Mouse (Mus musculus) hindbrain, embryonic 13.5 days (tissue): Measurements from ENCODE around the gene Rabif. TPM values are rescaled to one million over a fixed set of nuclear protein-coding genes. Genes with fewer than 3 reads are reported as not detected.
A peak's percentile ranks its signal among the peaks of the same experiment; 100 is the strongest.
"Not testable (repeated sequence)": the region's sequence is repeated elsewhere in the genome, so short reads cannot be mapped to it uniquely, and the experiment has no call there.

Experiments
- ATAC-seq: fragments of 200-750 bp; cut with Nextera tagmentation; 2 replicates; pipeline ENCODE4 v1.8.0; 2017; ENCODE audit warnings: moderate TSS enrichment; ENCODE audit not compliant: low FRiP score
- H3K27ac ChIP-seq: fragments of 300-500 bp; sonication (generic); 2 replicates; pipeline ENCODE4 v1.5.1; 2015; ENCODE audit warnings: inconsistent platforms, mild to moderate bottlenecking, moderate library complexity
- H3K27me3 ChIP-seq: fragments of 300-500 bp; sonication (generic); 2 replicates; pipeline ENCODE4 v1.6.1; 2015; ENCODE audit warnings: mild to moderate bottlenecking, inconsistent platforms
- H3K36me3 ChIP-seq: fragments of 300-500 bp; sonication (generic); 2 replicates; pipeline ENCODE4 v1.6.1; 2015; ENCODE audit warnings: mild to moderate bottlenecking, inconsistent platforms
- H3K4me1 ChIP-seq: fragments of 300-500 bp; sonication (generic); replicated peaks from 2 replicates; pipeline ENCODE4 v1.6.1; 2015; ENCODE audit warnings: inconsistent platforms
- H3K4me2 ChIP-seq: fragments of 300-500 bp; sonication (generic); 2 replicates; pipeline ENCODE4 v1.6.1; 2015; ENCODE audit warnings: inconsistent platforms, mild to moderate bottlenecking, moderate library complexity
- H3K4me3 ChIP-seq: fragments of 300-500 bp; sonication (generic); 2 replicates; pipeline ENCODE4 v1.5.1; 2015; ENCODE audit warnings: mild to moderate bottlenecking, inconsistent platforms
- H3K9ac ChIP-seq: fragments of 300-500 bp; sonication (generic); 2 replicates; pipeline ENCODE4 v1.6.1; 2015; ENCODE audit warnings: mild to moderate bottlenecking, inconsistent platforms
- H3K9me3 ChIP-seq: fragments of 300-500 bp; sonication (generic); 2 replicates; pipeline ENCODE4 v1.6.1; 2016; ENCODE audit warnings: inconsistent platforms
- WGBS: fragments of 180-500 bp; shearing (Covaris S2); methylation state at CpG from one replicate; pipeline ENCODE4 v1.1.7; 2015; 5-methylcytosine and 5-hydroxymethylcytosine counted together
- polyA plus RNA-seq: library from polyadenylated mRNA; unstranded; fragments of >200 nt; fragmentation: Nextera tagmentation; extraction: Ambion mirVana; gene quantifications from 2 replicates; pipeline ENCODE4 v1.2.1, GENCODE M21; 2015

The Rabif gene
- polyA plus RNA-seq, 1 experiment from 2014 or later = 62.9 TPM

GRCm38 (mm10) chr1:134513876-134514590, 19.6 kb downstream of the Rabif start:
- Histone ChIP-seq H3K36me3 (peaks cover 5% of the 10 kb centered on the region; the same call in 1 of the 2 replicates), H3K4me1 (peaks cover 32% of the 10 kb centered on the region), H3K4me3 (peak overlapping the region; percentile 35; the same call in 1 of the 2 replicates), H3K27me3 (peaks cover 33% of the 10 kb centered on the region), H3K27ac (no peak overlapping the region), H3K9me3 (no peaks in the 10 kb centered on the region), H3K9ac (peak overlapping the region; percentile 66; the same call in 1 of the 2 replicates), H3K4me2 (peak overlapping the region; percentile 59)
- no peak for ATAC-seq
- 46% methylated on average over 16 of the region's 16 CpGs for WGBS

- 81% methylated on average over 2 of the region's 2 CpGs for WGBS
- ATAC-seq = no peak
- H3K9me3 ChIP-seq = no peaks in the 10 kb centered on the region
- no peak overlapping the region for H3K4me2 ChIP-seq
- H3K9ac ChIP-seq = no peak overlapping the region
- no peak overlapping the region for H3K4me3 ChIP-seq
- no peaks in the 10 kb centered on the region for H3K36me3 ChIP-seq
- H3K27ac ChIP-seq = 0 out of 2 replicates have a peak overlapping the region, but pooled peaks have one; percentile 44
- peaks cover 32% of the 10 kb centered on the region for H3K4me1 ChIP-seq
- H3K27me3 ChIP-seq = peaks cover 33% of the 10 kb centered on the region
Observed at GRCm38 (mm10) chr1:134515891-134516290, 21.4 kb downstream of the Rabif start.

- H3K27me3 ChIP-seq = peaks cover 31% of the 10 kb centered on the region
Observed at GRCm38 (mm10) chr1:134516491-134517198, 22.2 kb downstream of the Rabif start.

GRCm38 (mm10) chr1:134517841-134518240, 23.4 kb downstream of the Rabif start:
- not testable (repeated sequence) for H3K4me3 ChIP-seq, H3K9me3 ChIP-seq, H3K27ac ChIP-seq, H3K4me2 ChIP-seq, H3K9ac ChIP-seq, ATAC-seq, H3K36me3 ChIP-seq
- H3K4me1 ChIP-seq = peaks cover 19% of the 10 kb centered on the region
- 98% methylated on average over 14 of the region's 14 CpGs for WGBS
- H3K27me3 ChIP-seq = peaks cover 24% of the 10 kb centered on the region

More at GRCm38 (mm10) chr1:134516491-134517198, 22.2 kb downstream of the Rabif start:
- no peak overlapping the region for H3K4me2 ChIP-seq
- H3K4me1 ChIP-seq = peaks cover 30% of the 10 kb centered on the region
- no peaks in the 10 kb centered on the region for H3K9me3 ChIP-seq
- 23% methylated on average over 4 of the region's 4 CpGs for WGBS
- peak overlapping the region; percentile 19; the same call in 1 of the 2 replicates for H3K9ac ChIP-seq
- H3K4me3 ChIP-seq = no peak overlapping the region
- 0 out of 2 replicates have a peak overlapping the region, but pooled peaks have one; percentile 44 for H3K27ac ChIP-seq
- no peak for ATAC-seq
- no peaks in the 10 kb centered on the region for H3K36me3 ChIP-seq

- H3K4me2 ChIP-seq = no peak overlapping the region
- no peak for ATAC-seq
- no peaks in the 10 kb centered on the region for H3K9me3 ChIP-seq
- H3K36me3 ChIP-seq = no peaks in the 10 kb centered on the region
- no peak overlapping the region for H3K27ac ChIP-seq
- H3K9ac ChIP-seq = no peak overlapping the region
- peaks cover 11% of the 10 kb centered on the region for H3K4me1 ChIP-seq
- H3K4me3 ChIP-seq = no peak overlapping the region
- WGBS = 13% methylated on average over 7 of the region's 7 CpGs
- peaks cover 16% of the 10 kb centered on the region for H3K27me3 ChIP-seq
Observed at GRCm38 (mm10) chr1:134518677-134519076, 24.2 kb downstream of the Rabif start.

- H3K9ac ChIP-seq, H3K4me1 ChIP-seq, ATAC-seq, H3K4me3 ChIP-seq, H3K4me2 ChIP-seq, H3K9me3 ChIP-seq, H3K27ac ChIP-seq, H3K36me3 ChIP-seq: not testable (repeated sequence)
- H3K27me3 ChIP-seq = peaks cover 12% of the 10 kb centered on the region
- WGBS = 93% methylated on average over 5 of the region's 5 CpGs
Observed at GRCm38 (mm10) chr1:134519201-134519600, 24.8 kb downstream of the Rabif start.

- H3K4me1 ChIP-seq = peaks cover 9% of the 10 kb centered on the region
- H3K4me3 ChIP-seq = no peak overlapping the region
- H3K9me3 ChIP-seq = no peaks in the 10 kb centered on the region
- H3K27me3 ChIP-seq = peaks cover 3% of the 10 kb centered on the region; the same call in 1 of the 2 replicates
- no peak overlapping the region for H3K4me2 ChIP-seq
- ATAC-seq = no peak
- no peak overlapping the region for H3K9ac ChIP-seq
- WGBS = 86% methylated on average over 8 of the region's 8 CpGs
- H3K36me3 ChIP-seq = no peaks in the 10 kb centered on the region
- no peak overlapping the region for H3K27ac ChIP-seq
Observed at GRCm38 (mm10) chr1:134520001-134520721, 25.7 kb downstream of the Rabif start.

GRCm38 (mm10) chr1:134521163-134521562, 26.7 kb downstream of the Rabif start:
- no peak overlapping the region for H3K4me3 ChIP-seq
- no peaks in the 10 kb centered on the region for H3K9me3 ChIP-seq
- no peaks in the 10 kb centered on the region for H3K36me3 ChIP-seq
- H3K9ac ChIP-seq = no peak overlapping the region
- no peaks in the 10 kb centered on the region for H3K27me3 ChIP-seq
- H3K4me2 ChIP-seq = no peak overlapping the region
- peaks cover 4% of the 10 kb centered on the region for H3K4me1 ChIP-seq
- ATAC-seq = no peak
- 87% methylated on average over 7 of the region's 7 CpGs for WGBS
- no peak overlapping the region for H3K27ac ChIP-seq

- ATAC-seq = no peak
- H3K27me3 ChIP-seq = no peaks in the 10 kb centered on the region
- no peak overlapping the region for H3K4me3 ChIP-seq
- H3K36me3 ChIP-seq = no peaks in the 10 kb centered on the region
- no peaks in the 10 kb centered on the region for H3K9me3 ChIP-seq
- no peak overlapping the region for H3K27ac ChIP-seq
- no peak overlapping the region for H3K4me2 ChIP-seq
- WGBS = 41% methylated on average over 2 of the region's 2 CpGs
- H3K9ac ChIP-seq = no peak overlapping the region
- H3K4me1 ChIP-seq = no peaks in the 10 kb centered on the region
Observed at GRCm38 (mm10) chr1:134522325-134522724, 27.9 kb downstream of the Rabif start.

GRCm38 (mm10) chr1:134524424-134524823, 30.0 kb downstream of the Rabif start:
- H3K4me1 ChIP-seq = no peaks in the 10 kb centered on the region
- WGBS = 79% methylated on average over 5 of the region's 5 CpGs
- no peak overlapping the region for H3K9ac ChIP-seq
- H3K4me3 ChIP-seq = no peak overlapping the region
- no peak for ATAC-seq
- no peaks in the 10 kb centered on the region for H3K27me3 ChIP-seq
- no peak overlapping the region for H3K27ac ChIP-seq
- H3K36me3 ChIP-seq = no peaks in the 10 kb centered on the region
- no peaks in the 10 kb centered on the region for H3K9me3 ChIP-seq
- H3K4me2 ChIP-seq = no peak overlapping the region

- Histone ChIP-seq H3K27me3 (no peaks in the 10 kb centered on the region), H3K36me3 (no peaks in the 10 kb centered on the region), H3K4me3 (no peak overlapping the region), H3K9ac (no peak overlapping the region), H3K4me2 (no peak overlapping the region), H3K27ac (no peak overlapping the region), H3K9me3 (no peaks in the 10 kb centered on the region), H3K4me1 (no peaks in the 10 kb centered on the region)
- no peak for ATAC-seq
- WGBS = 96% methylated on average over 1 of the region's 1 CpGs
Observed at GRCm38 (mm10) chr1:134525015-134525414, 30.6 kb downstream of the Rabif start.

- no peak for ATAC-seq
Observed at GRCm38 (mm10) chr1:134526752-134527151, 32.3 kb downstream of the Rabif start.

More at GRCm38 (mm10) chr1:134526752-134527151, 32.3 kb downstream of the Rabif start:
- Histone ChIP-seq H3K4me2 (no peak overlapping the region), H3K4me3 (no peak overlapping the region), H3K27me3 (no peaks in the 10 kb centered on the region), H3K36me3 (no peaks in the 10 kb centered on the region), H3K4me1 (no peaks in the 10 kb centered on the region), H3K9ac (no peak overlapping the region), H3K9me3 (no peaks in the 10 kb centered on the region), H3K27ac (no peak overlapping the region)
- 86% methylated on average over 6 of the region's 6 CpGs for WGBS
